Mouse (Mus musculus) ES-Bruce4 (cell line): ENCODE measurements around the gene Trim38.

Experiments
- CTCF ChIP-seq: IDR thresholded peaks from one replicate; pipeline ENCODE4 v1.8.1; 2011; ENCODE audit warnings: low read depth, low read length
- EP300 ChIP-seq: IDR thresholded peaks from 2 replicates; pipeline ENCODE4 v1.6.1; 2011; ENCODE audit warnings: low read depth, low read length; ENCODE audit not compliant: insufficient read depth

GRCm38 (mm10) chr13:23740910-23741309 is 28.8 kb upstream of the Trim38 start:
- no peak for TF ChIP-seq CTCF
- TF ChIP-seq EP300, result no peak
